Mouse (Mus musculus) spleen, postnatal 4 days (tissue): ENCODE results near the gene Nckap5l.
"Not testable (repeated sequence)": the region's sequence is repeated elsewhere in the genome, so short reads cannot be mapped to it uniquely, and the experiment has no call there.

Experiments used
- DNase-seq, 2 experiments: peaks; one replicate each; pipeline ENCODE4 v3.0.0; 2022; ENCODE audit warnings: low spot score in 2 of 2

The Nckap5l gene

DNA sequence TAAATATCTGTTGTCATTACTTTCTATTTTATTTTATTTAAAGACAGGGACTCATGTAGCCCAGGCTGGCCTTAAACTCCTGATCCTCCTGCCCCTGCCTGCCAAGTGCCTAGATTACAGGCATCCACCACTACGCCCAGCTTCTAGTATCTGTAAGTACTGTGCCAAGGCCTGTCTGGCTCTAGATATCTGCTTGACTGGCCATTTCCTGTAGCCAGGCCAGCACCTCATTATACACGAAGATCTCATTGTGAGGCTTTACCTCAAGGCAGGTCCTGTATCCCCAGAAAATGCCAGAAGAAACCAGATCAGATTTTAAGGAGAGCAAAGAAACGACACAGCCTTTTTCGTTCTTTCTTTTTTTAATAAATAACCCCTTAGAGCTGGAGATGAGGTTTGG is 12.2 kb upstream of the Nckap5l start:
- no peak for DNase-seq

DNA sequence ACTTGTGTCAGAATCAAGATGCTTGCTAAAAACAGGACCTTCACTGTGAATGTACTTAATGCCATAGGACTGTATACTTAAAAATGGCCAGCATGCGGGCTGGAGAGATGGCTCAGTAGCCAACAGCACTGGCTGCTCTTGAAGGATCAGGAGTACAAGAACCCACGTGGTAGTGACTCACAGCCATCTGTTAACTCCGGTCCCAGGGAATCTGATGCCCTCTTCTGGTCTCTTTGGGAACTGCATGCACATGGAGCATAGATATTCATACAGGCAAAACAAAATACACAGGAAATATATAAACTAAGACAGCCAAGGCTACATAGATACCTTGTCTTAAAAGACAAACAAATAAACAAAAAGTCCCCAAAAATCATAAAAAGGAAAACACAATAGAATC is 11.5 kb upstream of the Nckap5l start:
- peak; percentile 73 to 87 for DNase-seq

DNA sequence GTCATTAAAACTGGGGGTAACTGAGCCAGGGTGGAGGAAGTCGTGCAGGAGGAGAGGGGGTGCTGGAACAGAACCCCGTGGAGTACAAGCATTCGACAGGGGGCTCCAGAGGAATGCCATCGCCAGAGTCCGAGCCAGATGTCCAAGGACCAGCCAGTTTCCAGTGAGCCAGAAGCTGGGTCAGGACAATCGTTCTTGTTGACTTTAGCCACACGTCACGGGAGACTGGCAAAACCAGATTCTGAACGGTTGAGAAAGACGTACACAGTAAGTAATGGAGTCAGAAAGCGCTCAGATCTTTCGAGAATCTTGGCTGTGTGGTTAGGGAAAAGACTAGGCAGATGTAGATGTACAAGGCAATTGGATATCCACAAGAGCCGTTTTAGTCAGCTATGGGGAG is 5.6 kb upstream of the Nckap5l start:
- no peak for DNase-seq

DNA sequence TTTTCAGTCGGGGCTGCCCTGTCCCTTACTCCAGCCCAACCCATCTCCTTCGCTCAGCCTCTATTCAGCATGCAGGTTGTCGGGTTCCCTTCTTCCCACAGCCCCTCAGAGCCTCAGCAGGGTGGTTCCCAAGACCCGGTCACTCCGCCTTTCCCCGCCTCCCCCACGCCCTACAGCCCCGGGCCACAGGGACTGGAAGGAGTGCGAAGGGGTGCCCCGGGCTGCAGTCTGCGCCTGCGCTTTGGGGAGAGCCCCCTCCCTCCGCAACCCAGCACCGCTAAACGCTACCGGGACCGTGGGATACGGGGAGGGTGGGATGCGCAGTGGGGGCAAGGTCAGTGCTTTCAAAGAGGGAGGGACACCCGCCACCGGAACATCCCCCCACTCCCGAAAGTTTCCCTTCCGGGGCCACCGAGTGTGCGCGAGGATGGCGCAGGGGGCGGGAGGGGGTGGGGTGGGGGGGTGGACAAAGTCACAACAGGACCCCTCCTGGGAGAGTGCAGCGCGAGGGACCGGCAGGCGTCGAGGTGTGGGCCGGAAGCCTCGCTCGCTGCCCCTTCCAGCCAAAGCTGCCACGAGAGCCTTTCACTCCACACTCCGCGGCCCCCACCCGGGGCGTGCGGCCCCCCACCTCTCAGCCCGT is 464 bp downstream of the Nckap5l start:
- peak in 1 of 2 experiments; percentile 68 for DNase-seq

DNA sequence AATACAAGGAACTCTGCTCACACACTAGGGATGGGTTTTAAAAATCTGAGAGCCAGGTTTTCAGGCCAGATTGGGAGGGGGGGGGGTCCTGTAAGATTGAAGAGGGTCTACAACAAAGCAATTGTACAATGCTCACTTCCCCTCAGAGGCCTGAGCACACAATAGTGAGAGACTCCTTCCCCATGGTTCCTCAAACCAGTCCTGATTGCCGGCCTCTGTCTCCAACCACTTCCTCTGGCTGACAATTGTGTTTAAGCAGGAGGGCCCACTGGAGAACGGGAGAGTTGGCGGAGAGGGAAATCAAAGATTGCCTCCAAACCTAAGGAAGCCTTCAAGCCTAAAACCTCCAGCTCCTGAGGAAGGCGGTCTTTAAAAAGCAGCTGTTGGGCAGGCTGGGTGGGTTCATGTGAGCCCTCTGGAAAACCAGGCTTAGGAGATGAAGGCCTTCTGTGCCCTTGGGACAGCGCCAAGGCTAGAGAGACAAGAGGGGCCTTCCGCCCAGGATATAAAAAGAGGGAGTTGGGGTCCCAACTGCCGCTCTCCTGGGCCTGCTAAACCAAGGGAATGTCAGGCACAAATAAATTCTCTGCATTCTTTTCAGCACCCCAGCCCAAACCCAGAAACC is 1.1 kb downstream of the Nckap5l start:
- no peak for DNase-seq

DNA sequence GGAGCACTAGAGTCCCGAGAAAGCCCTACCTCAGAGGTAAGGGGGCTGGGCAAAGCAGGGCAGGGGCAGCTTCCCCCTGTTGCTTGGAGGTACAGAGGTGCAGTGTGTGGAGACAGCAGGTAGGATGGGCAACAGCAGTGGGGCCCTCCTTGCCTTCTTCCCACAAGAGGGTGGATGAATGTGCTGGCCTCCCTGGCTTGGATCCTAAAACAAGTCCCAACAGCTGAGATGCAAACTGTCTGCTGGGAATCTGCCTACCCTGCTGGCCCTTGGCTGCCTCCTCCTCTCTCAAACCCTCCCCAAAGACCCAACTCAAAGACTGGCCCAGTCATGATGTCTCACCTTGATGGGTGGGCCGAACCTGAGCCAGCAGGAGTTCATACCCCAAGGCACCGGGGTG is 2.1 kb downstream of the Nckap5l start:
- no peak for DNase-seq

DNA sequence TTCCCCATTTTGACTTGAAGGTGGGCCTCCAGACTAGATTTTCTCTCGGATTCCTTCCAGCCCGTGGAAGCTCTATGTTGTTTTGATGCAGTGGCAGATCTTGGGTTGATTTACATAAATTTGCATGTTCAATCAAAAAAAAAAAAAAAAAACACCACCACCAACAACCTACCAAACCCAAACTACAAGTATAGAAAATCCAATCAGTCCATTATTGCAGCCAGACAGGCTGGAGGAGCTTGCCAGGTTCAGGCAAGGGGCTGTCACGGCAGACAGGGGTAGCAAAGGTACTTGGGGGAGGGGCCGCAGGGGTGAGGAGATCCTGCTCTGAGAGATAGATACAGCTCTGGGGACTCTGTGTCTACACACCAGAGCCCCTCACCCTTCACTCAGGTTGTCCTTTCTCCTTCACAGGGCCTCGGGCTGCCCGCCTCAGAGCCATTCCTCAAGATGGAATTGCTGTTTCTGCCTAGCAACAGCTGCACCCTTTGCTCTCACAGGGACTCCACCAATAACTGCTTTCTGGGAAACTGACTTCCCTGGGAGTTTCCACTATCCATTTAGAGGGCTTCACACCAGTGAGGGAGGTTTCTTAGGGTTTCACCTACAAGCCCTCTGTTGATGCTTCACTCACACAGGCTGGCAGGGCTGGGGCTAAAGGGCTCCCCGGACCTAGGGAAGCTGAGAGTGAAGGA is 2.8 kb downstream of the Nckap5l start:
- DNase-seq: no peak

DNA sequence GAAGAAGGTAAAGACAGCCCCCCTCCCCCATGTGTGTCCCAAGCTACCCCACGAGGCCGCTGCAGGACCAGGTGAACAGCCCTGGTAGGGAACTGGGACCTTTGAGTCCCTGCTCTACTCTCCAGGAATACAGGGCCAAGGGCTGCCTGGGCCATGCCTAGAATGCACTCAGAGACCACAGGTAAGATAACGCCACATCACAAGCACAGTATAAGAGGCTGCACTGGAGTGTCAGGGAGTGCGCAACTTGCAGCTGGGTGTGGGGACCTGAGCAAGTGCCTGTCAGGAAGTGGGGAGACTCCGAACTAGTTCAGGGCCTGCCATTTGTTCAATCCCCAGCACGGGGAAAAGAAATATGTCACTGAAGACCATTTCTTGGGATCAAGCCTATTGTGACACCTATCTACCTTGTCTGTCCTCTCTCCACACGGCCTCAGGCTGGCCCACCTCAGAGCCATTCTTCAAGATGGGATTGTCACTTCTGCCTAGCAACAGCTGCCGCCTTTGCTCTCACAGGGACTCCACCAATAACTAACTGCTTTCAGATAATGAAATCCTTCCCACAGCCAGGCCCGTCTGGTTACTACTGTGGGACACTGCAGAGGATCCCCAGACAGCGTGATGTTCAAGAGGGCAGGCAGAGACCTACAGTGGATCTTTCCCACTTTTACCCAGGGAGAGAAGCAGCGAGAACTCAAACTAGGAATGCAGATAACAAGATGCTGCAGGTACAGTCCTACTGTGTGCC is 4.2 kb downstream of the Nckap5l start:
- DNase-seq: no peak

DNA sequence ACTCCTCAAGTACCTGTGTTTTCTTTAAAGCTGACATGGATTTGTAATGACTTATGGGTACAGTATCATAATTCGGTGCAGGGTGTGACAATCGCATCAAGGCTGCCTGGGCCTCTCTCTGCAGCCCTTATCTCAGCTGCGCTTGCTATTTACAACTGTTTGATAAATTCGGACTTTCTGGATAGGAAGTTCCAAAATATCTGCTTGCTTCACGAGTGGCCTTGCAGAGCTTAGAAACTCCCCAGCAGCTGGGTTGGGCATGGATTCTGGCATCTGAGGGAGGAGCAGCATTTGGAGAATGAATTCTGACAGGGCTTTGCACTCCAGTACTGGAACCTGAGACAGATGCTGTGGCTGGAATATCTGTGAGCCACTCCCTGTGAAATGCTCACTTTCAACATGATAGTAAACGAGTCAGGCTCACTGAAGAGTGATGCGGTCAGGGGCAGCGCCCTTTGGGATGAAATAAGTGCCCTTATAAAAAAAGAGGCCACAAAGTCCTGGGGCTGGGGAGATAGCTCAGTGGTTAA is 7.7 kb downstream of the Nckap5l start:
- DNase-seq: no peak

DNA sequence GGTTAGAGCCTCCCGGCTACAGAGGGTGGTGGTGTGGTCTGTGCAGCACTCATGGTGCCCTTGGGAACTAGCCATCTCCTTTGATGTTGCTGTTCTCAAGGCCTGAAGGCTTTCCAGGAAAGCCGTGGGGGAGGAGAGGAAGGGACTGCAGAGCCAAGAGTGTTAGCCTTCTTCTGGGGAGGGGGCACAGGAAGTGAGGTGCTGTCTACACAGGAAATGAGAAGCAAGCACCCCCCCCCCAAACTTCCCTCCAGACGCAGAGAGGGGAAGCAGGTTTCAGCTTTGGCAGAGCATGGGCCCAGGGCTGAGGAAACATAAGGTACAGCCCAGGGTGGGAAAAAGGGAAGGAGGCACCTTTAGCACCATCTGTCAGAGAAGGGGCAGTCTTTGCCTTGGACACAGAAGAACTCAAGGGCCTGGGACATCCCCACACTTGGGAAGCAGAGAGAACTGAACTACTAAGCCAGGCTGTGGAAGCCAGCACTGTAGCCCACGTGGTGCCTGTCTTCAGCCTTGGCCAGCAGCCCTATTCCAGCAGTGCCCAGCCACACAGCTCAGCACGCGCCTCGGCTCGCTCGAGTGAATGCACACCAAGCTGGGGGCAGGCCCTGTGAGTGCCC is 8.3 kb downstream of the Nckap5l start:
- no peak for DNase-seq

DNA sequence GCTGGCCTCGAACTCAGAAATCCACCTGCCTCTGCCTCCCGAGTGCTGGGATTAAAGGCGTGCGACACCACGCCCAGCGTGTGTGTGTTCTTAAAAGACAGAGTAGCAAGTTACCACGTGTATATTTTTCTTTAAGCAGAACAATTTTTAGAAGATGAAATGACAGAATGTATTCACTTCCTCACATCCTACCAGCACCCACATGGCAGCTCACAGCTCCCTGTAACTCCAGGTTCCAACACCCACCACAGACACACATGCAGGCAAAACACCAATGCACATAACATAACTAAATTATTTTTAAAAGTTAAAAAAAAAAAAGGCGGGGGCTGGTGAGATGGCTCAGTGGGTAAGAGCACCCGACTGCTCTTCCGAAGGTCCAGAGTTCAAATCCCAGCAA is 11.4 kb downstream of the Nckap5l start:
- DNase-seq: not testable (repeated sequence)

DNA sequence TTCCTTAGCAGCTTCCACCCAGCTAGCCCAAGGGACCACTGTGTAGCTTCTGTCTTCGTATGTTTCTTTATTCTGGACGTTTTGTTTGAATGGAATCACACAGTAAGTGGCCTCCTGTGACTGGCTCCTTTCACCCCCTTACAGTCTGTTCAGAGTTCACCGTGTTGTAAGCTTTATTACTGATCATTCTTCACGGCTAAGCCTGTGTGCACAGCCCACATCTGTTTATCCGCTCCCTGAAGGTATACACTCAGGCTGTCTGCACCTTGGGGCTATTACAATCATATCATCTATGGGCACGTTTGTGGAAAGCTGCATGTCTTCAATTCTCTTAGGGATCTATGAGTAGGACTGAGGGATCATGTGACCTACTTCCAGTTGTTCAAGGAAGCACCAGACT is 12.0 kb downstream of the Nckap5l start:
- DNase-seq: no peak

DNA sequence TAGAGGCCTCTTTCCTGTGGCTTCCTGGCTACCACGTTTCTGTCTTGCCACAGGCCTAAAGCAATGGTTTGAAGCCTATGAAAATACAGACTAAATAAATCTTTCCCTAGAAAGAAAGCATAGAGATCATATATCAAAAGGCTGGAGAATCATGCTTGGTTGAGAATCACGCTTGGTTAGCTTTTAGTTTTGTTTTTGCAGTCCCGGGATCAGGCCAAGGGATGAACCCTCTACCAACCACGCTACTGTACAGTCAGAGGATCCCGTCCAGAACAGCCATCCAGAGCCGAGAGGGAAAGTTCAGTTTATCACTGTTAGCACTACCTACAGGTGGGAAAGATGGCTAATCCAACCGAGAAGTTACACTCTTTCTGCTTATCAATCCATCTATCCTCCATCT is 15.2 kb downstream of the Nckap5l start:
- no peak for DNase-seq

DNA sequence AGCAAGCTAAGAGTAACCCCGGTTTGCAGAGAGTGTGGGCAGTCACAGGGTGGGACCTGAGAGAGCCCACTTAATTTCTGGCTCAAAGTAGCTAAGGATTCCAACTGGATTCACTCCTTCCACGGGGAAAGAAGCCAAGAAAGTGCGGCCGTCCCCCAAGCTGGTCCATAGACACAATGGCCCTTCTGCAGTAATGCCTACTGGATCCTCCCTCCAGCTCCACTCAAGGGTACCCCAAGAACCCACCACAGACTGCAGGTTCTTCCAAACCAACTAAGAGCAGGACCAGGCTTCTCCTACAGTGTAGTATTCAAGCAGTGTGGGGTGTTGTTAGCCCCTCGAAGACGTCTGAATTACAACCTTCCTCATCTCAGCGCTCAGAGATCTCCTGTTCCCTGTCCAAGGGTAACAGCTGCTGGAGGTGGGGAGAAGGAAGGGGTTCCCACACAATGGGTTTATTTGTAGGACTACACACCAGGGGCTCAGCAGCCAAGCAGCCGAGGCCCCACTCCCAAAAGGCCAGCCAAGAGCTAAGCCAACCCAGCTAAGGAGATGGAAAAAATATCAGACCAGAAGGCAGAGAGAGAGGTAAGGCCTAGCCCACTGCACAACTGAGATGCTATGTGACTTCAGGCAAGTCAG is 16.6 kb downstream of the Nckap5l start:
- no peak for DNase-seq

DNA sequence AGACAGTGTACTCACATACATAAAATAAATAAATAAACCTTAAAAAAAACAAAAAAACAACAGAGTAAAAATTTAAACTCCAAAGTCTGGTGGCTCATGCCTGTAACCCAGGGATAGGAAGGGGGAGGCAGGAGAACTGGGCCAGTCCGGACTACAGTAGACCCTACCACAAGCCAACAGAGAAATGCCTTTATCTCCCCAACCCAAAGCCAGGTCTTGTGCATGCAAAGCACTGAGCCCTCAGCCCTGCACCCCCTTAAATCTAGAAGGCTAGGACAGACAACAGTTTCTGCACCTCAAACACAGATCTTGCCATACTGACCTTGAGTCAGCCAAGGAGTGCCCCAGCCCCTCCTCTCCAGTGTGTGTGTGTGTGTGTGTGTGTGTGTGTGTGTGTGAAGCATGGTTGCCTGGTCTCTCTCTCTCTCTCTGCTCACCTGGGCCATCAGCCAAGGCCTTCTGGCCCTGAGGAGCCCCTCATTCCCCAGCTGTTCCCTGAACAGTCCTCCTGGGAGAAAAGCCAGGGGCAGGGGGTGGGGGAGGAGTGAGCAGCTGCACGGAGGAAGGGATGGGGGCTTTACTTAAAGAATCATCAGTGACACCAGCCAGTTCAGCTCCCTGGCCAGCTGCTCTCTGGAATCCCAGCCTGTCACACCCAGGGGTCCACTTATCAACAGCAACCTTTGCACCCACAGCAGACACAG is 17.3 kb downstream of the Nckap5l start:
- no peak for DNase-seq

DNA sequence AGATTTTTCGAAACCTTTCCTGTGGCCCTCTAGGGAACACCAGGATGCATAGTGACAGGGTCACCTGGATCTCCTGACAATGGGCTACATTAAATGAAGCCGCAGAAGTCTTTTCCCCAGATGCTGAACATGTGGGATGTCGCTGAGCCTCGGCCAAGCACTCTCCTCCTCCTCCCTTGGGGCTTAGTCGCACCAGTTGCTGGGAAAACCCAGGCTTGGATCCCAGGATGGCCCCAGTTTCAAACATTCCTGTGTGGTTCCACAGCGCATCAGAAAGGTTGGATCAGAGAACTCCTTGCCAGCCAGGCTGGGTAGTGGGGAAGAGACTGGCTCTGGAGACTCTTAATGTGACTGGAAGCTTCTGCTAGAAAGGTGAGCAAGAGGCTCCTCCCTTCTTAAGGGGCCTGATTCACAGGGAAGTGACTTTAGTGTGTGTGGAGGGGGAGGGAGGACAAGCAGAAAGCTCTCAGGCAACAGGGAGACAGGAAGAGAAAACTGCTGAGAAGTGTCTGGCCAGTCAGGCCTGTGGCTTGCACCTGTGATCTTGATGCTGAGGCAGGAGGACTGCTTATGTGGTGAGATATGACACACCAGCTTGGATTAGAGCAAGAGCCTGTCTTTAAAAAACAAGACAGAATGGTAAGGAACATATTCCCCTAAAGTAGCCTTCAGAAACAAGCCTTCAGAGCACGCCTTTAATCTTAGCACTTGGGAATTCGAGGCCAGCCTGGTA is 18.4 kb downstream of the Nckap5l start:
- DNase-seq: no peak

DNA sequence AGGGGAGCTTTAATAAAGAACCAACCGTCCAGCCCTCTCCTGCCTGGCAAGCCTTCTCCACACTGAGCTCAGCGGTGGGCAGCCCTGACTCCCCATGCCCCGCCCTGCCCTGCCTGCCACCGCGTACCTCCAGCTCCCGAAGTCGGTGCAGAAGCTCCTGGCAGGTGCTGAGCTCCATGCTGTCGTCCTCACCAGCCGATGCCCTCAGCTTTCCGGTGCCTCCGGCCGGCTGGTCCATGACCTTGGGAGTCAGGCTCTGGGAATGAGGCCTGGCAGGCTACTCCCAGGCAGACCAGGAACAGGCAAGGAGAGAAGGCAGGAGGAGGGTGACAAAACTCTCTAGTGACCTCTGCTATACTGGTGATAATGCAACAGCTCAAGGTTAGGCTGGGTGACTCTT is 23.6 kb downstream of the Nckap5l start:
- DNase-seq: no peak

DNA sequence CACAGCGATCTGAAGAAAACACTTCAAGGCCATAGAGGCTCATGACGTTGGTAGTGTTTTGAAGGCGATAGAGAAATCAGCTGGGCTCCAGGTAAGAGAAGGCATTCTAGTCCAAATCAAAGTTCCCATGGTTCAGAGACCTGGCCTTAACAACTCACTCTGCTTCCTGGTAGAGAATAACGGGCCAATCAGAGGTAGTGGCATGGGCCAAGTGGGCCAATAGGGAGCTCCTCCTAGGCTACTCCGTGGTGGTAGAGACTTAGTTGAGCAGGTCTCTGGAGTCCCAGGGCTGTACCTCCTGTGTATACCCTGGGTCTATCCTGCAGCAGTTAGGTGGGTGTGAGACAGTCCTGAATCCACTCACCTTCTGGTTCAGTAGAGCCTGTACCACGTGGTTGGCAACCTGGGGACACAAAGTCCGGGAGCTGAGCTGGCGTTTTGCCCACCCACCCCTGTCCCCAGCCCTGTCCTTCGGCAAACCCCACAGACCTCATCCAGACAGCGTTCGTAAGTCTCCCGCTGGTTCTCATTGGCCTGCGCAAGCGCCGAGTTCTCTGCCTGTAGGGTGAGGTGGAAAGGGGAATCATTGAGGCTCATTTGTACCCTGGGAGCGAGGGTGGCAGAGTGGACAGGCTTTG is 24.3 kb downstream of the Nckap5l start:
- DNase-seq: no peak

DNA sequence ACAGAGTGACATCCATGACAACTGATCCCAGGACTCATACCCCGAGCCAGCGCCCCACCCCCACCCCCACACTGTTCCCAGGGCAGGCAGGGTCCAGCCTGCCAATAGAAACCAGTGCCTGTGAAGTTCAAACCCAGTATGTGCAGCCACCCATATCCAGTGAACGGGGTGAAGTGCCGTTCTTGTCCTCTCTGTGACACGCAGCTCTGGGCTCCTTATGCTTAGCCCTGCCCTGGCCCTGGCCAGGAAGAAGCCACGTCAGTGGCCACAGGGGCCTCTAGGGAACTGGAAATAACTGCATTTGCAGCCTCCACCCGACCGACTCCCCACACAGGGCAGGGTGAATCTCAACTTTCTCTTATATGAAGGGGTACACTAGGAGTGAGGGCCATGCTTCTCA is 25.6 kb downstream of the Nckap5l start:
- no peak for DNase-seq

DNA sequence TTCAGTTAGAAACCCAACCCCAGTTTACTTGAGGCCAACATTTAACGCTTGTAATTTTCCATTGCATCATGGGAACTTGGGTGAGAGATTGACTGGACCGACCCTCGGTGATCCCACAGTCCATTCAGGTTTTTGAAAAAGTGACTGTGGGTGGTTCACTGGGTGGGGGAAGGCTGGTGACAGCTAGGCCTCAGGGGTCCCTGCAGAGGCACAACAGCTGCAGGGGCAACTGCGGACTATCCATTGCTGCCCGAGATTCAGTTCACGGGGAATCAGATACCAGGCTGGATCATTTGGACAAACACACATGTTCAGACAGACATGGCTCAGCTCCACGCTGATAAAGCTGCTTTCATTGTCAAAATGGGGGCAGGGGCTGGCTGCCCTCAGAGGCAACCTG is 26.0 kb downstream of the Nckap5l start:
- no peak for DNase-seq
